Mouse (Mus musculus) ES-E14 (cell line): ENCODE measurements around the gene Cracr2a. TPM values are rescaled to one million over a fixed set of nuclear protein-coding genes. Genes with fewer than 3 reads are reported as not detected.

Experiments used
- DNase-seq: peaks from one replicate; pipeline ENCODE4 v3.0.0-alpha.2; 2013; ENCODE audit warnings: low read depth, low spot score
- H3K27ac ChIP-seq: 2 replicates; pipeline ENCODE4 v1.5.1; 2012; ENCODE audit warnings: low read depth, mild to moderate bottlenecking, low read length, moderate library complexity, mixed read lengths; ENCODE audit not compliant: poor library complexity, insufficient read depth, severe bottlenecking
- H3K36me3 ChIP-seq: 2 replicates; pipeline ENCODE4 v1.6.1; 2012; ENCODE audit warnings: mild to moderate bottlenecking, low read length, moderate library complexity, mixed read lengths; ENCODE audit not compliant: control insufficient read depth, poor library complexity, insufficient read depth, severe bottlenecking
- H3K4me1 ChIP-seq, 2 experiments: fragments of 150-350 bp in 1 of 2; sonication (generic) in 1 of 2; 2 replicates each; pipeline ENCODE4 v1.6.1; 2012; ENCODE audit warnings: low read length in 2 of 2, mild to moderate bottlenecking in 1 of 2, mixed read lengths in 1 of 2; ENCODE audit not compliant: control insufficient read depth in 2 of 2, insufficient read depth in 2 of 2, poor library complexity in 1 of 2
- H3K4me3 ChIP-seq, 2 experiments: fragments of 150-350 bp in 1 of 2; sonication (generic) in 1 of 2; 2 replicates each; pipeline ENCODE4 v1.5.1; 2012; ENCODE audit warnings: low read length in 2 of 2, low read depth in 1 of 2, mild to moderate bottlenecking in 1 of 2, mixed read lengths in 1 of 2; ENCODE audit not compliant: insufficient read depth in 1 of 2, poor library complexity in 1 of 2, severe bottlenecking in 1 of 2
- H3K9ac ChIP-seq: 2 replicates; pipeline ENCODE4 v1.6.1; 2012; ENCODE audit warnings: low read depth, mild to moderate bottlenecking, low read length, mixed read lengths; ENCODE audit not compliant: poor library complexity, insufficient read depth, severe bottlenecking
- H3K9me3 ChIP-seq: fragments of 150-350 bp; sonication (generic); 2 replicates; pipeline ENCODE4 v1.6.1; 2012; ENCODE audit warnings: low read depth, mild to moderate bottlenecking, low read length; ENCODE audit not compliant: control insufficient read depth, insufficient read depth
- CHD2 ChIP-seq: IDR thresholded peaks from 2 replicates; pipeline ENCODE4 v1.6.1; 2014; ENCODE audit warnings: mild to moderate bottlenecking, low read depth, low read length, inconsistent platforms
- HCFC1 ChIP-seq: IDR thresholded peaks from 2 replicates; pipeline ENCODE4 v1.6.1; 2012; ENCODE audit warnings: low read length, inconsistent platforms, borderline replicate concordance; ENCODE audit not compliant: insufficient read depth
- MAFK ChIP-seq: IDR thresholded peaks from 2 replicates; pipeline ENCODE4 v1.6.1; 2014; ENCODE audit warnings: mild to moderate bottlenecking, low read depth, low read length, inconsistent platforms; ENCODE audit not compliant: insufficient read depth
- ZC3H11A ChIP-seq: IDR thresholded peaks from 2 replicates; pipeline ENCODE4 v1.6.1; 2012; ENCODE audit warnings: low read depth, mild to moderate bottlenecking, inconsistent platforms, low read length, borderline replicate concordance
- ZNF384 ChIP-seq: IDR thresholded peaks from 2 replicates; pipeline ENCODE4 v1.6.1; 2012; ENCODE audit warnings: low read depth, low read length, inconsistent platforms
- in situ Hi-C, 2 experiments: fragments of 600-800 bp; cut with MboI; formaldehyde crosslinking; loops; one replicate each; pipeline ENCODE4 v1.15.1; 2025; ENCODE audit warnings: low sequenced_read_pairs in 2 of 2, inconsistent platforms in 1 of 2; ENCODE audit not compliant: unreplicated experiment in 2 of 2
- total RNA-seq: library from RNA; depleted of rRNA; stranded (reverse); fragments of 300-350 nt; gene quantifications from 2 replicates; pipeline ENCODE4 v1.2.3, GENCODE M21; 2012

The Cracr2a gene
- total RNA-seq, 1 experiment: 0.76 TPM

DNA sequence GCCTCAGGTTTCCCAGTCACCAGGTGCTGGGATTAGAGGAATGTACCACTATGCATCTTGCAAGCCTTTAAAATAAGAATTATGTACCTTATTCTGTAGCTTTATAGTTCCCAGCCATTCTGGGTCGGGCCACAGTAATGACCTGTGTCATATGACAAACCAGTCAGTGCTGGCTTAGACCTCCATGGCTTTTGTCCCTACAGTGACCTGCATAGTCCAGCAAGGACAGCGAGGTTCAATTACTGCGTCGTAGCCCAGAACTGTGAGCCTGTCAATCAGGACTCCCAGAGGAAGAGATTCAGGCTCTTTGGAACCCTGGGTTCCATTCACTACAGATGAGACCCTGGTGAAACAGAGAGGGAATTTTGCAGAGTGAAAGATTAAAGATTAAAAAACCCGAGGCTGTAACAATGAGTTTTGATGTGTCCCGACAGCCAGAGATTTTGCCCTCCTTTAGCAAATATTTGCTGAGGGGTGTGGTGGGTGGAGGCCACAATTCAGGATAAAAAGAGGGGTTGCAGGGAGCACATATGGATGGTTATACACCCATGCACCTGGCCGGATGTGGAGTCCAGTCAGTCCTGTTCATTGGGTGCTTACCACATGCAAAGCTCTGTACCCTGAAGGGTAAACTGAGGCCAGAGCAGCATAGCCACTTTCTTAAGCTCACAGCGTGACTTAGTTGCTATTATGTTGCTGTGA is 10.9 kb downstream of the Cracr2a start:
- no peak for DNase-seq
- Histone ChIP-seq H3K9me3 (no peaks in the 10 kb centered on the region), H3K27ac (no peak overlapping the region), H3K9ac (no peak overlapping the region), H3K36me3 (no peaks in the 10 kb centered on the region), H3K4me3 (no peak overlapping the region), H3K4me1 (no peaks in the 10 kb centered on the region)
- in situ Hi-C loops: no loop called here
- TF ChIP-seq MAFK (no peak), HCFC1 (no peak), ZC3H11A (no peak), CHD2 (no peak), ZNF384 (no peak)

DNA sequence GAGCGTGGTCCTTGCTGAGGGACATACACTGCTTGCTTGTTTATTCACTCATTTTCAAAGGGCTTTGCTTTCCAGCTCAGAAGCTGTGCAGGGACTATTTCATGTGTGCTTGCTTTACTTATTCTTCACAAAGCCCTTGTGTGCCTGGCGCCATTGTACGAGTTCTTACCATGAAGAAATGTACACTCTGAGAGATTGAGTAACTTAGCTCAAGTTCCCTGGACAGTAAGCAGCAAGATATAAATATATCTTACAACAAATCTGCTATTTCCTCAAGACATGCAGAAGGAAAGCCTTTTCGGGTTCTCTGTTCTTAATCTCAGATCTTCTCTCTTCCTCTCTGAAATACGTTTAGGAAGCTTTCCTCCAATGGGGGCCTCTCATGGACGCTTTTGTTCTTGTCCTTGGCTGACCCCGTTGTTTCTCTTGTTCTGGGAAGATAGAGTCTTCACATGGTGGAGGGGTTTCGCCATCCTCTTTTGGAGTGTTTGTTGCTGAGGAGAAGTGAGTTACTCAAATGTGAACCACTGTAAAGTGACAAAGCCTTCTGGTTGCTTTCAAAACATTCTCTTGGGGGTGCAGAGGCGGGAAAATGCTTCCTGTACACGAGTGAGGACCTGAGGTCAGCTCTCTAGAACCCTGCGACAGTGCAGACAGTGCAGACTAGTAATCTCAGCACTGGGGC is 12.8 kb downstream of the Cracr2a start:
- no peaks in the 10 kb centered on the region for H3K9me3 ChIP-seq
- DNase-seq: no peak
- H3K27ac ChIP-seq: no peak overlapping the region
- in situ Hi-C loops: no loop called here
- no peak overlapping the region for H3K4me3 ChIP-seq
- H3K36me3 ChIP-seq: no peaks in the 10 kb centered on the region
- no peaks in the 10 kb centered on the region for H3K4me1 ChIP-seq
- H3K9ac ChIP-seq: no peak overlapping the region
- TF ChIP-seq ZC3H11A: no peak
- no peak for TF ChIP-seq ZNF384
- no peak for TF ChIP-seq HCFC1
- TF ChIP-seq CHD2: no peak
- no peak for TF ChIP-seq MAFK

DNA sequence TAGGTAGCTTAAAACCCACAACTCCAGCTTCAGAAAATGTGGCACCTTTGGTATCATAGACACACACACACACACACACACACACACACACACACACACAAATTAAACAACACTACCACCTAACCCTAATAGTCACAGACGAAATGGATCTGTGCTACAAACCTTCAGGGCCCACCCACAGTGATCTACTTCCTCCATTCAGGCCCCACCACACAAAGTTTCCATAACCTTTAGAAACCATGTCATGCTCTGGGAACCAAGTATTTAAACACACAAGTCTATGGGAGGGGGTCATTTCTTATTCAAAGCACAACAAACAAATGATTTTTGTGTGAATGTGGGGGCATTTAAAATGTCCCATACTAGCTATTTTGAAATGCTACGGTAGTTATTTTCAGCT is 14.1 kb downstream of the Cracr2a start:
- no peak overlapping the region for H3K27ac ChIP-seq
- no peak overlapping the region for H3K4me3 ChIP-seq
- in situ Hi-C loops: no loop called here
- H3K36me3 ChIP-seq: no peaks in the 10 kb centered on the region
- DNase-seq: no peak
- H3K9me3 ChIP-seq: no peaks in the 10 kb centered on the region
- no peaks in the 10 kb centered on the region for H3K4me1 ChIP-seq
- TF ChIP-seq ZNF384 (no peak), MAFK (no peak), HCFC1 (no peak), CHD2 (no peak), ZC3H11A (no peak)
- no peak overlapping the region for H3K9ac ChIP-seq

DNA sequence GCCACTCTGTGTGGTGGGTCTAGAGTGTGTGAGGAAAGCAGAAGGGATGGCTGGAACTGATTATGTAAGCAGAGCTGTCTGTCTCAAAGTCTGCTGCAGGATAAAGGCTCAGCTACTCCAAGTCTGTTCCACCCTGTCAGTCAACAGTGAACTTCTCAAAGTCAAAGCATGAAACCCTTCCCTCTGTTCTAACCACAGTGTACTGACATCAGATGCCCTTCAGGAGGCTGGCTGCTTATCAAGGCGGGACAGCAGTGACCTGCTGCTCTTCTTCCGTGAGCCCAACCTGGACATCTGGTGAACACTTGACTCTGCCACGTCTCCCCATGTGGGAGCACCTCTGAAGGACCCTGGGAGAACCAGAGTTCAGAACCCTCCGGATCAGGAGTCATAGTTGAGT is 16.6 kb downstream of the Cracr2a start:
- Histone ChIP-seq H3K9me3 (no peaks in the 10 kb centered on the region), H3K36me3 (no peaks in the 10 kb centered on the region), H3K4me1 (no peaks in the 10 kb centered on the region), H3K27ac (no peak overlapping the region), H3K9ac (no peak overlapping the region), H3K4me3 (no peak overlapping the region)
- DNase-seq: no peak
- TF ChIP-seq MAFK (no peak), HCFC1 (no peak), ZC3H11A (no peak), ZNF384 (no peak), CHD2 (no peak)
- in situ Hi-C loops: no loop called here

DNA sequence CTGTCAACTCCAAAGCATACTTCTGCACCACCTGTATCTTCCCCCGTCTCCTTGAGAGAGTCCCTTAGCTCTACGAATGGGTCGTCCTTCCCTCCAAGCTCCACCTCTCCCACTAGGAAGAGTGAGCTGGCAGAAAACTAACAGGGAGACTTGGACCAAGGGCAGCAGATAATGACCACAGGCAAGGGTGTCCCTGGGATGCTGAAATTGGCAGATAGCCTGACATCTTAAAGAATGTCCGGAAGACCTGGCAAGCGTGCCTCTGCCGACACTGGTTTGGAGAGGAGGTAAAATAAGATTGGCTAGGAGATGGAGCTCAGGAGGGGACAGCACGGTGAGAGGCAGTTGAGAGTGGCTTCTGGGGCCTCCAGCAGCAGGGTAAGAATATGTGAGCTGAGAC is 17.2 kb downstream of the Cracr2a start:
- no peak for DNase-seq
- Histone ChIP-seq H3K27ac (no peak overlapping the region), H3K9me3 (no peaks in the 10 kb centered on the region), H3K4me1 (no peaks in the 10 kb centered on the region), H3K9ac (no peak overlapping the region), H3K36me3 (no peaks in the 10 kb centered on the region), H3K4me3 (no peak overlapping the region)
- in situ Hi-C loops: no loop called here
- TF ChIP-seq ZC3H11A (no peak), MAFK (no peak), CHD2 (no peak), HCFC1 (no peak), ZNF384 (no peak)
